Mouse (Mus musculus): Measurements from ENCODE around the gene Tbx19. TPM values are rescaled to one million over a fixed set of nuclear protein-coding genes. Genes with fewer than 3 reads are reported as not detected.

Gene Tbx19
- polyA plus RNA-seq, 1 experiment from 2014 or later, result not detected

GRCm38 (mm10) chr1:165192714-165193264 is 32.2 kb upstream of the Tbx19 start:
- H3K9ac ChIP-seq, result no peak overlapping the region
- H3K4me1 ChIP-seq (replicated peaks), result peaks cover 22% of the 10 kb centered on the region
- H3K36me3 ChIP-seq, result no peaks in the 10 kb centered on the region
- peaks cover 31% of the 10 kb centered on the region for H3K27me3 ChIP-seq
- H3K27ac ChIP-seq, result no peak overlapping the region
- no peak overlapping the region for H3K4me3 ChIP-seq
- 80% methylated on average over 10 of the region's 10 CpGs for WGBS
- ATAC-seq (ENCODE audit: low FRiP score), result no peak
- peak overlapping the region; percentile 91 for H3K4me2 ChIP-seq
- H3K9me3 ChIP-seq, result no peaks in the 10 kb centered on the region

GRCm38 (mm10) chr1:165192102-165192501 is 31.5 kb upstream of the Tbx19 start:
- Histone ChIP-seq H3K27me3 (peaks cover 31% of the 10 kb centered on the region), H3K4me3 (no peak overlapping the region), H3K4me1 (replicated peaks) (peaks cover 28% of the 10 kb centered on the region), H3K4me2 (no peak overlapping the region), H3K27ac (no peak overlapping the region), H3K36me3 (no peaks in the 10 kb centered on the region), H3K9me3 (no peaks in the 10 kb centered on the region), H3K9ac (no peak overlapping the region)
- 82% methylated on average over 4 of the region's 4 CpGs for WGBS
- ATAC-seq (ENCODE audit: low FRiP score), result no peak

GRCm38 (mm10) chr1:165191611-165192010 is 31.0 kb upstream of the Tbx19 start:
- no peak overlapping the region for H3K4me2 ChIP-seq
- WGBS, result 61% methylated on average over 13 of the region's 13 CpGs
- ATAC-seq (ENCODE audit: low FRiP score), result no peak

GRCm38 (mm10) chr1:165190571-165191273 is 30.1 kb upstream of the Tbx19 start:
- Histone ChIP-seq H3K27ac (no peak overlapping the region), H3K36me3 (no peaks in the 10 kb centered on the region), H3K9ac (no peak overlapping the region), H3K4me2 (no peak overlapping the region), H3K4me1 (replicated peaks) (peaks cover 34% of the 10 kb centered on the region), H3K27me3 (peaks cover 31% of the 10 kb centered on the region), H3K9me3 (no peaks in the 10 kb centered on the region), H3K4me3 (no peak overlapping the region)
- 91% methylated on average over 10 of the region's 10 CpGs for WGBS
- ATAC-seq (ENCODE audit: low FRiP score), result no peak

More at GRCm38 (mm10) chr1:165191611-165192010, 31.0 kb upstream of the Tbx19 start:
- Histone ChIP-seq H3K27me3 (peaks cover 31% of the 10 kb centered on the region), H3K9me3 (no peaks in the 10 kb centered on the region), H3K9ac (no peak overlapping the region), H3K27ac (no peak overlapping the region), H3K36me3 (no peaks in the 10 kb centered on the region), H3K4me1 (replicated peaks) (peaks cover 33% of the 10 kb centered on the region), H3K4me3 (no peak overlapping the region)

- Histone ChIP-seq H3K9ac (no peak overlapping the region), H3K4me3 (no peak overlapping the region), H3K4me1 (replicated peaks) (peaks cover 31% of the 10 kb centered on the region), H3K4me2 (no peak overlapping the region), H3K27me3 (peaks cover 24% of the 10 kb centered on the region), H3K36me3 (no peaks in the 10 kb centered on the region), H3K9me3 (no peaks in the 10 kb centered on the region), H3K27ac (no peak overlapping the region)
- ATAC-seq (ENCODE audit: low FRiP score), result no peak
- WGBS, result 83% methylated on average over 6 of the region's 6 CpGs
Measured at GRCm38 (mm10) chr1:165190068-165190467, 29.5 kb upstream of the Tbx19 start.

GRCm38 (mm10) chr1:165188806-165189580 is 28.4 kb upstream of the Tbx19 start:
- Histone ChIP-seq H3K9me3 (no peaks in the 10 kb centered on the region), H3K4me3 (no peak overlapping the region), H3K36me3 (no peaks in the 10 kb centered on the region), H3K27ac (no peak overlapping the region), H3K4me1 (replicated peaks) (peaks cover 23% of the 10 kb centered on the region), H3K27me3 (peaks cover 13% of the 10 kb centered on the region), H3K9ac (no peak overlapping the region), H3K4me2 (no peak overlapping the region)
- ATAC-seq (ENCODE audit: low FRiP score), result no peak
- WGBS, result 80% methylated on average over 10 of the region's 10 CpGs

- H3K9ac ChIP-seq, result no peak overlapping the region
- ATAC-seq (ENCODE audit: low FRiP score), result peak; percentile 40; the same call in 1 of the 2 replicates
- H3K27me3 ChIP-seq, result no peaks in the 10 kb centered on the region
- H3K4me1 ChIP-seq (replicated peaks), result peaks cover 17% of the 10 kb centered on the region
- H3K4me2 ChIP-seq, result no peak overlapping the region
- H3K36me3 ChIP-seq, result no peaks in the 10 kb centered on the region
- no peak overlapping the region for H3K27ac ChIP-seq
- no peak overlapping the region for H3K4me3 ChIP-seq
- WGBS, result 40% methylated on average over 5 of the region's 5 CpGs
- no peaks in the 10 kb centered on the region for H3K9me3 ChIP-seq
Measured at GRCm38 (mm10) chr1:165187357-165187756, 26.8 kb upstream of the Tbx19 start.

- H3K9me3 ChIP-seq, result no peaks in the 10 kb centered on the region
- no peaks in the 10 kb centered on the region for H3K27me3 ChIP-seq
- no peaks in the 10 kb centered on the region for H3K36me3 ChIP-seq
- H3K4me3 ChIP-seq, result no peak overlapping the region
- no peak overlapping the region for H3K27ac ChIP-seq
- H3K4me2 ChIP-seq, result no peak overlapping the region
- WGBS, result 77% methylated on average over 12 of the region's 12 CpGs
- H3K4me1 ChIP-seq (replicated peaks), result peaks cover 17% of the 10 kb centered on the region
- no peak for ATAC-seq (ENCODE audit: low FRiP score)
- H3K9ac ChIP-seq, result no peak overlapping the region
Measured at GRCm38 (mm10) chr1:165186491-165186890, 25.9 kb upstream of the Tbx19 start.

GRCm38 (mm10) chr1:165185116-165185515 is 24.5 kb upstream of the Tbx19 start:
- H3K4me3 ChIP-seq, result no peak overlapping the region
- peaks cover 17% of the 10 kb centered on the region for H3K4me1 ChIP-seq (replicated peaks)
- no peak for ATAC-seq (ENCODE audit: low FRiP score)
- H3K9ac ChIP-seq, result no peak overlapping the region
- no peaks in the 10 kb centered on the region for H3K27me3 ChIP-seq
- H3K4me2 ChIP-seq, result no peak overlapping the region
- 66% methylated on average over 7 of the region's 7 CpGs for WGBS
- no peaks in the 10 kb centered on the region for H3K9me3 ChIP-seq
- H3K36me3 ChIP-seq, result no peaks in the 10 kb centered on the region
- H3K27ac ChIP-seq, result no peak overlapping the region

- no peak for ATAC-seq (ENCODE audit: low FRiP score)
- WGBS, result 91% methylated on average over 3 of the region's 3 CpGs
Measured at GRCm38 (mm10) chr1:165184178-165184577, 23.6 kb upstream of the Tbx19 start.

GRCm38 (mm10) chr1:165183400-165183799 is 22.8 kb upstream of the Tbx19 start:
- H3K4me1 ChIP-seq (replicated peaks), result peaks cover 17% of the 10 kb centered on the region
- H3K36me3 ChIP-seq, result no peaks in the 10 kb centered on the region
- no peak overlapping the region for H3K9ac ChIP-seq
- WGBS, result 84% methylated on average over 6 of the region's 6 CpGs
- no peaks in the 10 kb centered on the region for H3K9me3 ChIP-seq
- H3K4me3 ChIP-seq, result no peak overlapping the region
- no peak for ATAC-seq (ENCODE audit: low FRiP score)
- no peak overlapping the region for H3K4me2 ChIP-seq
- no peaks in the 10 kb centered on the region for H3K27me3 ChIP-seq
- H3K27ac ChIP-seq, result no peak overlapping the region

More at GRCm38 (mm10) chr1:165184178-165184577, 23.6 kb upstream of the Tbx19 start:
- Histone ChIP-seq H3K36me3 (no peaks in the 10 kb centered on the region), H3K9ac (no peak overlapping the region), H3K27ac (no peak overlapping the region), H3K4me1 (replicated peaks) (peaks cover 17% of the 10 kb centered on the region), H3K4me3 (no peak overlapping the region), H3K27me3 (no peaks in the 10 kb centered on the region), H3K4me2 (no peak overlapping the region), H3K9me3 (no peaks in the 10 kb centered on the region)

- H3K9me3 ChIP-seq, result no peaks in the 10 kb centered on the region
- H3K4me2 ChIP-seq, result no peak overlapping the region
- H3K36me3 ChIP-seq, result no peaks in the 10 kb centered on the region
- 91% methylated on average over 5 of the region's 5 CpGs for WGBS
- H3K4me1 ChIP-seq (replicated peaks), result no peaks in the 10 kb centered on the region
- no peak overlapping the region for H3K4me3 ChIP-seq
- no peaks in the 10 kb centered on the region for H3K27me3 ChIP-seq
- no peak for ATAC-seq (ENCODE audit: low FRiP score)
- H3K27ac ChIP-seq, result no peak overlapping the region
- no peak overlapping the region for H3K9ac ChIP-seq
Measured at GRCm38 (mm10) chr1:165179321-165179720, 18.7 kb upstream of the Tbx19 start.
